Mouse (Mus musculus): ENCODE measurements around the gene Pacrg. TPM values are rescaled to one million over a fixed set of nuclear protein-coding genes. Genes with fewer than 3 reads are reported as not detected.

The Pacrg gene
- polyA plus RNA-seq, 1 experiment from 2014 or later, result 0.89 TPM

GRCm38 (mm10) chr17:10370660-10371130 is 469.4 kb downstream of the Pacrg start:
- 0 out of 2 replicates have a peak overlapping the region, but pooled peaks have one; percentile 8 for H3K27ac ChIP-seq (replicated peaks)
- ATAC-seq (ENCODE audit: low FRiP score, low TSS enrichment) (no peak), DNase-seq (ENCODE audit: low spot score) (no peak)
- H3K4me3 ChIP-seq (ENCODE audit: low read depth, low read length), result no peak overlapping the region
- H3K4me2 ChIP-seq (replicated peaks; ENCODE audit: low read depth), result no peak overlapping the region
- no peaks in the 10 kb centered on the region for H3K27me3 ChIP-seq (ENCODE audit: control insufficient read depth, insufficient read depth, low read length)
- no peaks in the 10 kb centered on the region for H3K36me3 ChIP-seq (ENCODE audit: control insufficient read depth, insufficient read depth, low read length)
- H3K9me3 ChIP-seq (ENCODE audit: control insufficient read depth, low read length), result no peaks in the 10 kb centered on the region
- no peaks in the 10 kb centered on the region for H3K4me1 ChIP-seq (replicated peaks; ENCODE audit: control insufficient read depth, insufficient read depth)
- 74% methylated on average over 8 of the region's 8 CpGs for WGBS
- no peak overlapping the region for H3K9ac ChIP-seq (ENCODE audit: low read length)
- TF ChIP-seq EP300 (optimal IDR thresholded peaks at IDR 0.05), result no peak
- no peak for TF ChIP-seq CTCF (IDR thresholded peaks at IDR 0.05; ENCODE audit: low read depth)

- Histone ChIP-seq H3K36me3 (ENCODE audit: control insufficient read depth, insufficient read depth, low read length) (no peaks in the 10 kb centered on the region), H3K4me2 (replicated peaks; ENCODE audit: low read depth) (no peak overlapping the region), H3K27ac (replicated peaks) (0 out of 2 replicates have a peak overlapping the region, but pooled peaks have one; percentile 8), H3K9me3 (ENCODE audit: control insufficient read depth, low read length) (no peaks in the 10 kb centered on the region), H3K27me3 (ENCODE audit: control insufficient read depth, insufficient read depth, low read length) (no peaks in the 10 kb centered on the region), H3K4me1 (replicated peaks; ENCODE audit: control insufficient read depth, insufficient read depth) (no peaks in the 10 kb centered on the region), H3K4me3 (ENCODE audit: low read depth, low read length) (no peak overlapping the region), H3K9ac (ENCODE audit: low read length) (no peak overlapping the region)
- DNase-seq (ENCODE audit: low spot score), result no peak
- TF ChIP-seq EP300 (optimal IDR thresholded peaks at IDR 0.05) (no peak), CTCF (IDR thresholded peaks at IDR 0.05; ENCODE audit: low read depth) (no peak)
- 71% methylated on average over 13 of the region's 13 CpGs for WGBS
- ATAC-seq (ENCODE audit: low FRiP score, low TSS enrichment), result no peak
Observed at GRCm38 (mm10) chr17:10369961-10370659, 470.0 kb downstream of the Pacrg start.

GRCm38 (mm10) chr17:10367044-10367443 is 473.1 kb downstream of the Pacrg start:
- no peaks in the 10 kb centered on the region for H3K4me1 ChIP-seq (replicated peaks; ENCODE audit: control insufficient read depth, insufficient read depth)
- no peak overlapping the region for H3K4me3 ChIP-seq (ENCODE audit: low read depth, low read length)
- no peak overlapping the region for H3K4me2 ChIP-seq (replicated peaks; ENCODE audit: low read depth)
- no peak for DNase-seq (ENCODE audit: low spot score)
- H3K9ac ChIP-seq (ENCODE audit: low read length), result no peak overlapping the region
- H3K27me3 ChIP-seq (ENCODE audit: control insufficient read depth, insufficient read depth, low read length), result no peaks in the 10 kb centered on the region
- H3K27ac ChIP-seq (replicated peaks), result no peak overlapping the region
- no peak for ATAC-seq (ENCODE audit: low FRiP score, low TSS enrichment)
- 76% methylated on average over 5 of the region's 5 CpGs for WGBS
- H3K9me3 ChIP-seq (ENCODE audit: control insufficient read depth, low read length), result no peaks in the 10 kb centered on the region
- H3K36me3 ChIP-seq (ENCODE audit: control insufficient read depth, insufficient read depth, low read length), result no peaks in the 10 kb centered on the region
- no peak for TF ChIP-seq CTCF (IDR thresholded peaks at IDR 0.05; ENCODE audit: low read depth)
- TF ChIP-seq EP300 (optimal IDR thresholded peaks at IDR 0.05), result no peak

GRCm38 (mm10) chr17:10366577-10366976 is 473.5 kb downstream of the Pacrg start:
- DNase-seq (ENCODE audit: low spot score) (no peak), ATAC-seq (ENCODE audit: low FRiP score, low TSS enrichment) (no peak)
- H3K9ac ChIP-seq (ENCODE audit: low read length), result no peak overlapping the region
- no peaks in the 10 kb centered on the region for H3K4me1 ChIP-seq (replicated peaks; ENCODE audit: control insufficient read depth, insufficient read depth)
- no peak overlapping the region for H3K4me2 ChIP-seq (replicated peaks; ENCODE audit: low read depth)
- no peak overlapping the region for H3K4me3 ChIP-seq (ENCODE audit: low read depth, low read length)
- no peaks in the 10 kb centered on the region for H3K9me3 ChIP-seq (ENCODE audit: control insufficient read depth, low read length)
- 65% methylated on average over 4 of the region's 4 CpGs for WGBS
- TF ChIP-seq EP300 (optimal IDR thresholded peaks at IDR 0.05), result no peak
- TF ChIP-seq CTCF (IDR thresholded peaks at IDR 0.05; ENCODE audit: low read depth), result no peak
- H3K36me3 ChIP-seq (ENCODE audit: control insufficient read depth, insufficient read depth, low read length), result no peaks in the 10 kb centered on the region
- no peak overlapping the region for H3K27ac ChIP-seq (replicated peaks)
- H3K27me3 ChIP-seq (ENCODE audit: control insufficient read depth, insufficient read depth, low read length), result no peaks in the 10 kb centered on the region

GRCm38 (mm10) chr17:10365501-10366482 is 474.3 kb downstream of the Pacrg start:
- Histone ChIP-seq H3K4me3 (ENCODE audit: low read depth, low read length) (no peak overlapping the region), H3K27me3 (ENCODE audit: control insufficient read depth, insufficient read depth, low read length) (no peaks in the 10 kb centered on the region), H3K9me3 (ENCODE audit: control insufficient read depth, low read length) (no peaks in the 10 kb centered on the region), H3K9ac (ENCODE audit: low read length) (no peak overlapping the region), H3K4me1 (replicated peaks; ENCODE audit: control insufficient read depth, insufficient read depth) (no peaks in the 10 kb centered on the region), H3K36me3 (ENCODE audit: control insufficient read depth, insufficient read depth, low read length) (no peaks in the 10 kb centered on the region), H3K27ac (replicated peaks) (no peak overlapping the region), H3K4me2 (replicated peaks; ENCODE audit: low read depth) (no peak overlapping the region)
- no peak for DNase-seq (ENCODE audit: low spot score)
- no peak for ATAC-seq (ENCODE audit: low FRiP score, low TSS enrichment)
- TF ChIP-seq CTCF (IDR thresholded peaks at IDR 0.05; ENCODE audit: low read depth) (no peak), EP300 (optimal IDR thresholded peaks at IDR 0.05) (no peak)
- WGBS, result 52% methylated on average over 13 of the region's 13 CpGs

Data from stomach, postnatal 0 days (tissue).